Mouse (Mus musculus) ES-Bruce4 (cell line): ENCODE data around the gene Serbp1.

ENCODE experiments used
- CTCF ChIP-seq: IDR thresholded peaks from one replicate; pipeline ENCODE4 v1.8.1; 2011; ENCODE audit warnings: low read depth, low read length
- EP300 ChIP-seq: IDR thresholded peaks from 2 replicates; pipeline ENCODE4 v1.6.1; 2011; ENCODE audit warnings: low read depth, low read length; ENCODE audit not compliant: insufficient read depth
- POLR2A ChIP-seq: IDR thresholded peaks from one replicate; pipeline ENCODE4 v1.8.1; 2011; ENCODE audit warnings: low read length; ENCODE audit not compliant: insufficient read depth

GRCm38 (mm10) chr6:67300300-67300699 is 62.3 kb downstream of the Serbp1 start:
- TF ChIP-seq CTCF, result no peak
- TF ChIP-seq POLR2A, result no peak
- TF ChIP-seq EP300, result no peak
